Mouse (Mus musculus) layer of hippocampus, adult 2 months (tissue): ENCODE results near the gene Stard3. TPM values are rescaled to one million over a fixed set of nuclear protein-coding genes. Genes with fewer than 3 reads are reported as not detected.
A peak's percentile ranks its signal among the peaks of the same experiment; 100 is the strongest.

ENCODE experiments used
- DNase-seq, 2 experiments: peaks; one replicate each; pipeline ENCODE4 v3.0.0; 2022; ENCODE audit warnings: low spot score in 2 of 2
- H3K27ac ChIP-seq: fragments of 200-600 bp; 2 replicates; pipeline ENCODE4 v1.8.1; 2022
- H3K4me3 ChIP-seq: fragments of 200-600 bp; 2 replicates; pipeline ENCODE4 v1.8.1; 2022; ENCODE audit warnings: mild to moderate bottlenecking
- CTCF ChIP-seq: fragments of 200-600 bp; conservative IDR thresholded peaks from 2 replicates; pipeline ENCODE4 v1.8.1; 2022; ENCODE audit warnings: antibody characterized with exemption, mild to moderate bottlenecking, moderate library complexity
- total RNA-seq, 2 experiments: library from RNA; stranded (reverse); gene quantifications; 2 replicates each; pipeline ENCODE4 v1.2.3; 2021

Gene Stard3
- total RNA-seq, 2 experiments from 2014 or later, result 32.9 to 35.5 TPM

DNA sequence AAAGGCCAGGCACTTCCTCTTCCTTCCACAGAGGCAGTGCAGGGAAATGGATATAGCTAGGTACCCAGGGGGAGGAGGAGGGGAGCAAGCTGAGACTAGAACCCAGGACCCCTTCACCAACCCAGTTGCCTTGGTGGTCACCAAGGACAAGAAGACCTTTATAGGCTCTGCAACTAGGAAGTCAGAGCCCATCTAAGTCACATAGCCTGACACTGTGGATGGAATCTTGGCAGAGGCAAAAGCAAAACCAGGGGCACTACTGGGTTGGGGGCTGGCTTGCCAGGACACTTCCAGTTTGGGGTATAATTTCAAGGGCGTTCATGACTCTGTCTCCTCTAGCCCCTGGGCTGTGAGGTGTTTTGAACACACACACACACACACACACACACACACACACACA, 26.8 kb upstream of the Stard3 start:
- Histone ChIP-seq H3K27ac (no peak overlapping the region), H3K4me3 (no peak overlapping the region)
- no peak for TF ChIP-seq CTCF
- no peak for DNase-seq

DNA sequence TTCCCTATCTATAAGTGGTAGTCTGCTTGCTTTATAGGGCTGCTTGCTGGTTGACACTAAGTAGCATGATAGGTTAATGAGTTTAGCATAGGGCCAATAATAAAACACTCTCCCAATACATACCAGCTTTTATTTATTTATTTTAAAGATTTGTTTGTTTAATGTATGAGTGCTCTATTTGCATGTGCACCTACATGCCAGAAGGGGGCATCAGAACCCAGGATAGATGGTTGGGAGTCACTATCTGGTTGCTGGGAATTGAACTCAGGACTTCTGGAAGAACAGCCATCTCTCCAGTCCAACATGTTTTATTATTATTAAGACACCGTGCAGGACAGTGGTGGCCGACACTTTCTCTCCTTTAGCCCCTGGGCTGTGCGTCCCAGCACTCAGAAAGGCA, 26.0 kb upstream of the Stard3 start:
- Histone ChIP-seq H3K27ac (no peak overlapping the region; the same call in 1 of the 2 replicates), H3K4me3 (no peak overlapping the region)
- TF ChIP-seq CTCF, result peak; percentile 52
- DNase-seq, result no peak

DNA sequence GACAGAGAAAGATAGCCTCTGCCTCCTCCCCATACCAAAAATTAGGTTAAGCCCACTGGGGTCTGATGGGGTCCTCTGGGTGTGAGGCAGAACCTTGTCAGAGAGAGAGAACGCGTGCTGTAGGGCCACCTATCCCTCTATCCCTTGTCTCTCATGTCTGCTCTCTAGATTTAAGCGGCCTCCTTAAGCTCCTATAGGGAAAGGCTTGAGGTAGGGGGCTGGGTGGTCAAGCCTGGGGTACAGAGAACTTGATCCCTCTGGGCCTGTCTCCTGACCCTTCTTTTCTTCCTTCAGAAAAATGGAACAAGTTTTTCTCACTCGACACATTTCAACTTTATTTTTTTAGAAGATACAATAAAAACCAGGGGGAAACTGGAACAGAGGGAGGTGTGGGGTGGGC, 25.3 kb upstream of the Stard3 start:
- TF ChIP-seq CTCF, result no peak
- no peak for DNase-seq
- peak overlapping the region; percentile 94 for H3K27ac ChIP-seq
- H3K4me3 ChIP-seq, result no peak overlapping the region

GRCm38 (mm10) chr11:98333263-98333696, 24.9 kb upstream of the Stard3 start:
- Histone ChIP-seq H3K4me3 (no peak overlapping the region), H3K27ac (peak overlapping the region; percentile 94)
- no peak for DNase-seq
- TF ChIP-seq CTCF, result no peak

- Histone ChIP-seq H3K4me3 (peak overlapping the region; percentile 53), H3K27ac (peak overlapping the region; percentile 94)
- DNase-seq, result no peak
- TF ChIP-seq CTCF, result no peak
These were observed 24.0 kb upstream of the Stard3 start for GRCm38 (mm10) chr11:98333981-98334741.

- no peak overlapping the region for H3K4me3 ChIP-seq
- no peak overlapping the region for H3K27ac ChIP-seq
- no peak for TF ChIP-seq CTCF
- no peak for DNase-seq
These were observed 22.9 kb upstream of the Stard3 start for GRCm38 (mm10) chr11:98335250-98335649.

DNA sequence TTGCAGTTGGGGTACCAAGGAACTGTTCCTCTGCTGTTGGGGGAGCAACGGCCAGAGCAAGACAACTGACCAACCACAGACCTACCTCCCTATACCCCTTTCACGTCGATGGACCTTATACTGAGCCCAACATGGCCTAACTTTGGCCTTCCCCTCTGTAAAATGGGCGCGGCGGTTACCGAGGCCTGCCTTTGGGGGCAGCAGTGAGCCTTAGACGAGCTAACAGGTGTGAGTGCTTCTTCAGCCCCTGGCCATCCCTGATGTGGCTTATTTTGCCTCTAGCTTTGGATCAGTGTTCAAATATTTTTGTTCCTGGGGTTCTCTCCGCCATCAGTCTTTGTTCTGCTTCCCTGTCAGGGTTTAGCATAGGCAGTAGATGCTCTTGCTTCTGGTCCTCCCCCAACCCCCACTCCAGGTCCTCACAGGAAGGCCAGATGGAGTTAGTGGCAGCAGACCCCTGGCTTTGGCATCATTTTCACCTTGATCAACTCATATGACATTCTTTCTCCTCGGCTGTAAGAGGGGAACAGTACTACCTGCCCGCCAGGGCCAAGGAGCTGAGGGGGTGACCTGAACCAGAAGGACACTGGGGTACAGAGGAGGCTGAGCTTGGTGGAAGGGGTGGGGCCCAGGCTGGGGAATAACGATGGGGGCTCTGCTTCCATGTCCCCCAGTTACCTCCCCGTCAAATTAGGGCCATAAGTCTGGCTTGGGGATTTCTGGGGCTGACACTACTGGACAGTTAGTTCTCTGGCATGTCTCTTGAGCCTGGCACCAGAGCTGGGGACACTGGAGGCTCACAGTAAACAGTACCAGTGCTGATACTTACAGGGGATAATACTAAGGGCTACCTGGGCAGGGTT, 21.7 kb upstream of the Stard3 start:
- DNase-seq, result no peak
- peak; percentile 76 for TF ChIP-seq CTCF
- no peak overlapping the region for H3K4me3 ChIP-seq
- no peak overlapping the region for H3K27ac ChIP-seq

GRCm38 (mm10) chr11:98338507-98338961, 19.6 kb upstream of the Stard3 start:
- H3K27ac ChIP-seq, result peak overlapping the region; percentile 99
- no peak for TF ChIP-seq CTCF

DNA sequence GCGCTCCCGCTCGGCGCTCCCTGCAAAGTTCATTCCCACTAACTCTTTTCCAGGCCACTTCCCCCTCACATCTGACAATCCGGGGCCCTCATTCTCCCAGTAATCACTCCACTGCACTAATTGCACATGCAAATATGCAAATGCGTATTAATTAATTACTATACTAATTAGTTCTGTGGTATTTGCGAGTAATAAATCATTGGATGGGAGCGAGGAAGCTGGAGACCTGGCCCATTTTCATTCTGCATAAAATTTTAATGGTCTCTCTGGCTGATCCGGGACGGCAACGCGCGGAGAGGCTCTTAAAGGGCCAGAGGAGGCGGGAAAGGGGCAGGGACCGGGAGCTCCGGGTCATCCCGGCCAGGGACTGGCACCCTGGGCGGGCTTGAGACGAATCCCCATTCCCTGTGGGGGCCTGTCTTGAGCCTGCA, 19.1 kb upstream of the Stard3 start:
- Histone ChIP-seq H3K27ac (peak overlapping the region; percentile 99), H3K4me3 (peak overlapping the region; percentile 63)
- TF ChIP-seq CTCF, result no peak
- DNase-seq, result no peak

More at GRCm38 (mm10) chr11:98338507-98338961, 19.6 kb upstream of the Stard3 start:
- peak overlapping the region; percentile 63 for H3K4me3 ChIP-seq
- DNase-seq, result peak; percentile 74 to 76

DNA sequence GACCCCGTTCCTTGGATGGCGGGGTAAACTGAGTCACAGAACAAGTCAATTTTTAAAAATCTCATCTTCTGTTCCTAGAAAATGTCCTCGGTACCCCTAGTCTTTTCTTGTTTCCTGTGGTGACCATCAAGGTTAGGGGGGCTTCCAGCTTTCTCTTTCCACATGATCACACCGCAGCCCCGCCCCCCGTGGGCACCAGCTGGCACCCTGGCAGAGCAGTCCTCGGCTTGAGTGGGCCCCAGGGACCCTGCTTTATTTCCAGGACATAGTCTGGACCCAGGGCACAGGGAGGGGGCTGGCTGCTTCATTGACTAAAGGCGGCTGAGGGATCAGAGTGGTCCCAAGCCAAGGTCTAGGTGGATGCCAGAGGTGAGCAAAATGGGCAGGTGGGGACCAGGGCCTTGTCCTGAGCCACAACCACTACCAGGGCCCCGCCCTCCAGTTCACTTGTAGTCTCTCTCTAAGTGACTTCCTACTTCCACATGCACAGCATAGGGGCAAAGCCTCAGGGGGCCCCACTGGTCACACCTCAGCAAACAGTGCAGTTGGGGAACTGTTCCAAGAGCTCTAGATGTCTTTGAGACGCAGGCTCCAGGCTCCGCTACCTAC, 18.4 kb upstream of the Stard3 start:
- TF ChIP-seq CTCF, result no peak
- H3K4me3 ChIP-seq, result peak overlapping the region; percentile 63
- peak overlapping the region; percentile 99 for H3K27ac ChIP-seq
- no peak for DNase-seq

DNA sequence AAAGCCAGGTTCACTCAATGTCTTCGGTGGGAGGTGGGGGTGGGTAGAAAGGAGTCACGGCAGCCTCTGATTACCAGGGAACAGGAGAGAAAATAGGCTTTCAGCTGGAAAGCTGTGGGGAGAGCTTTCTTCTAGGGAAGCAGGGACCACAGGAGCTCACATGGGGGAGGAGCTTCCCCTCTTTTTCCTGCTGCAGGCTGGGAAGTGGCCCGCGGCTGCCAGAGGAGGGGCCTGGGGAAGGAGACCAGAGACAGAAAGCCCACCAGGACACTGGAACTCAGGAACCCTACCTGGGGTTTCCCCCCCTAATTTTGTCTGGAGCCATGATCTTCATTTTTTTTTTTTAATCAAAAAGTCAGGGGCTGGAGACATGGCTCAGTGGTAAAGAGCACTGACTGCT, 17.6 kb upstream of the Stard3 start:
- Histone ChIP-seq H3K4me3 (no peak overlapping the region), H3K27ac (no peak overlapping the region)
- no peak for DNase-seq
- TF ChIP-seq CTCF, result no peak

GRCm38 (mm10) chr11:98341174-98341573, 17.0 kb upstream of the Stard3 start:
- no peak for TF ChIP-seq CTCF
- H3K4me3 ChIP-seq, result no peak overlapping the region
- no peak overlapping the region for H3K27ac ChIP-seq
- no peak for DNase-seq
